Mouse (Mus musculus): ENCODE measurements around the gene Arpc5l. TPM values are rescaled to one million over a fixed set of nuclear protein-coding genes. Genes with fewer than 3 reads are reported as not detected.

The Arpc5l gene
- polyA plus RNA-seq, 2 experiments: 61.7 to 116 TPM

DNA sequence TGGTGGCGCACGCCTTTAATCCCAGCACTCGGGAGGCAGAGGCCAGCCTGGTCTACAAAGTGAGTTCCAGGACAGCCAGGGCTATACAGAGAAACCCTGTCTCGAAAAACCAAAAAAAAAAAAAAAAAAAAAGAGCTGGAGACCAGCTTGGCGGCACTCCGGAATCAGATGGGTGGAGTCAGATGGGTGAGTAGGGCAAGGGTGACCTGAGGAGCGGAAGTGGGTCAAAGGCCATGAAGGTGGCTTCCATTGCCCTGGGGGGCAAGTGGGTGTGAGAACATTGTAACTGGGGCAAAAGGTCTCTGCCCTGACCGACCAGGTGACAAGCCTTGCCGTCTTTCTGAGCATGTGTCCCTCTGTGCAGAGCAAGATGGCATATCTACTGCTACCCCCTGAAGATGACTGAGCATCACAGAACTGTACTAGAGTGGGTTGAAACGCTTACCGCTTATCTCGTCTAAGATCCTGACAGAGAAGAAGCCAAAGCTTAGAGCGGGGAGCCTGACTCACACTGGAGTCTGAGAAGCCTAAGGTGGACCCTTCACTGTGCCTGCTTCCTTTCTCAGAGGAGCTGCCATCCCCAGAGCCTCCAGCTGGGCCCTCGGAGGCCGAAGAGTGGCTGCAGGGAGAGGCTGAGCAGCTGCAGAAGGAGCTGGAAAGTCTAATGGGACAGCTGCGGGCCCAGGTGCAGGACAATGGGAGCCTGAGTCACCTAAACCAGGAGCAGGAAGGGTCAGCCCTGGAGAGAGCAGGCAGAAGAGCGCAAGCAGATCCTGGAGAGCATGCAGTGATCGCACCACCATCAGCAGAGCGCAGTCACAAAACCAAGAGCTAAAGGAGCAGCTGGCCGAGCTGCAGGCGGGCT, 29.0 kb upstream of the Arpc5l start:
- 79% methylated on average over 21 of the region's 21 CpGs for WGBS
- ATAC-seq (ENCODE audit: low FRiP score, low read depth): no peak

GRCm38 (mm10) chr2:38977837-38978236, 27.3 kb upstream of the Arpc5l start:
- no peaks in the 10 kb centered on the region for H3K4me1 ChIP-seq (ENCODE audit: control insufficient read depth, insufficient read depth, low read length)
- TF ChIP-seq POLR2A (IDR thresholded peaks at IDR 0.05; ENCODE audit: borderline replicate concordance, extremely low read depth, insufficient read depth, insufficient read length): no peak
- no peak overlapping the region for H3K4me3 ChIP-seq (replicated peaks; ENCODE audit: low read length)
- H3K4me2 ChIP-seq (replicated peaks; ENCODE audit: low read depth, low read length, severe bottlenecking): no peak overlapping the region
- no peaks in the 10 kb centered on the region for H3K27me3 ChIP-seq (ENCODE audit: control insufficient read depth, insufficient read depth, low read length)
- no peaks in the 10 kb centered on the region for H3K36me3 ChIP-seq (ENCODE audit: control insufficient read depth, insufficient read depth, low read length)
- H3K27ac ChIP-seq (replicated peaks; ENCODE audit: low read depth, low read length): no peak overlapping the region
- ATAC-seq (ENCODE audit: low FRiP score, low read depth) (no peak), DNase-seq (ENCODE audit: low spot score) (no peak)
- no peaks in the 10 kb centered on the region for H3K9me3 ChIP-seq (ENCODE audit: control insufficient read depth, low read length)
- no peak overlapping the region for H3K9ac ChIP-seq (ENCODE audit: low read depth, low read length, severe bottlenecking)
- WGBS: 64% methylated on average over 4 of the region's 4 CpGs

More for the DNA sequence above, 29.0 kb upstream of the Arpc5l start:
- H3K36me3 ChIP-seq (ENCODE audit: control insufficient read depth, insufficient read depth, low read length): no peaks in the 10 kb centered on the region
- no peak for TF ChIP-seq POLR2A (IDR thresholded peaks at IDR 0.05; ENCODE audit: borderline replicate concordance, extremely low read depth, insufficient read depth, insufficient read length)
- no peak overlapping the region for H3K4me2 ChIP-seq (replicated peaks; ENCODE audit: low read depth, low read length, severe bottlenecking)
- H3K4me3 ChIP-seq (replicated peaks; ENCODE audit: low read length): no peak overlapping the region
- DNase-seq (ENCODE audit: low spot score): no peak
- H3K27ac ChIP-seq (replicated peaks; ENCODE audit: low read depth, low read length): no peak overlapping the region
- no peaks in the 10 kb centered on the region for H3K4me1 ChIP-seq (ENCODE audit: control insufficient read depth, insufficient read depth, low read length)
- H3K27me3 ChIP-seq (ENCODE audit: control insufficient read depth, insufficient read depth, low read length): no peaks in the 10 kb centered on the region
- H3K9me3 ChIP-seq (ENCODE audit: control insufficient read depth, low read length): no peaks in the 10 kb centered on the region
- no peak overlapping the region for H3K9ac ChIP-seq (ENCODE audit: low read depth, low read length, severe bottlenecking)

- H3K4me3 ChIP-seq (replicated peaks; ENCODE audit: low read length): no peak overlapping the region
- 98% methylated on average over 2 of the region's 2 CpGs for WGBS
- H3K27me3 ChIP-seq (ENCODE audit: control insufficient read depth, insufficient read depth, low read length): no peaks in the 10 kb centered on the region
- H3K9ac ChIP-seq (ENCODE audit: low read depth, low read length, severe bottlenecking): no peak overlapping the region
- ATAC-seq (ENCODE audit: low FRiP score, low read depth): no peak
- DNase-seq (ENCODE audit: low spot score): no peak
- H3K36me3 ChIP-seq (ENCODE audit: control insufficient read depth, insufficient read depth, low read length): no peaks in the 10 kb centered on the region
- no peaks in the 10 kb centered on the region for H3K9me3 ChIP-seq (ENCODE audit: control insufficient read depth, low read length)
- no peak overlapping the region for H3K4me2 ChIP-seq (replicated peaks; ENCODE audit: low read depth, low read length, severe bottlenecking)
- H3K27ac ChIP-seq (replicated peaks; ENCODE audit: low read depth, low read length): no peak overlapping the region
- no peak for TF ChIP-seq POLR2A (IDR thresholded peaks at IDR 0.05; ENCODE audit: borderline replicate concordance, extremely low read depth, insufficient read depth, insufficient read length)
- no peaks in the 10 kb centered on the region for H3K4me1 ChIP-seq (ENCODE audit: control insufficient read depth, insufficient read depth, low read length)
These were observed 21.7 kb upstream of the Arpc5l start for GRCm38 (mm10) chr2:38983456-38983855.

- Histone ChIP-seq H3K4me3 (replicated peaks; ENCODE audit: low read length) (no peak overlapping the region), H3K4me1 (ENCODE audit: control insufficient read depth, insufficient read depth, low read length) (no peaks in the 10 kb centered on the region), H3K27ac (replicated peaks; ENCODE audit: low read depth, low read length) (no peak overlapping the region), H3K9me3 (ENCODE audit: control insufficient read depth, low read length) (no peaks in the 10 kb centered on the region), H3K9ac (ENCODE audit: low read depth, low read length, severe bottlenecking) (no peak overlapping the region), H3K36me3 (ENCODE audit: control insufficient read depth, insufficient read depth, low read length) (no peaks in the 10 kb centered on the region), H3K27me3 (ENCODE audit: control insufficient read depth, insufficient read depth, low read length) (no peaks in the 10 kb centered on the region), H3K4me2 (replicated peaks; ENCODE audit: low read depth, low read length, severe bottlenecking) (no peak overlapping the region)
- TF ChIP-seq POLR2A (IDR thresholded peaks at IDR 0.05; ENCODE audit: borderline replicate concordance, extremely low read depth, insufficient read depth, insufficient read length): no peak
- DNase-seq (ENCODE audit: low spot score): no peak
- no peak for ATAC-seq (ENCODE audit: low FRiP score, low read depth)
- 78% methylated on average over 3 of the region's 3 CpGs for WGBS
These were observed 18.6 kb upstream of the Arpc5l start for GRCm38 (mm10) chr2:38986580-38986979.

DNA sequence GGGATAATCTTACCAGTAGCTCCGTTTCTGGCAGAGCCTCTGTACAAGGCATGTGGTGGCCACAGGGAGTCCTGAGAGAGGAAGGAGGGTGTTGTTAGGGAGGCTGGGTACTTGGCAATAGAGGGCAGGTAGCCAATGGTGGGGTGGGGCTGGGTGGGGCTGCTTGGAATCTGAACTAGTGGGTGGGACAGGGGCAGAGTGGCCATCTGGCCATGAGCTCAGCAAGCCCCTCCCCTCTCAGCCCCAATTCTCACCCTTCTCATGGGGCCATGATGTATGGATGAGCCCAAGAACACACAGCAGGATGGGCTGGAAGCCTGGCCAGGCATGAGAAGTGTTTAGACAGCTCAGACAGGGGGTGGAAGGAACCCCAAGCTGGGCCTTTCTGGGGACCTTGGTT, 17.8 kb upstream of the Arpc5l start:
- ATAC-seq (ENCODE audit: low FRiP score, low read depth) (no peak), DNase-seq (ENCODE audit: low spot score) (no peak)
- no peaks in the 10 kb centered on the region for H3K36me3 ChIP-seq (ENCODE audit: control insufficient read depth, insufficient read depth, low read length)
- 47% methylated on average over 1 of the region's 1 CpGs for WGBS
- no peak overlapping the region for H3K4me2 ChIP-seq (replicated peaks; ENCODE audit: low read depth, low read length, severe bottlenecking)
- no peaks in the 10 kb centered on the region for H3K4me1 ChIP-seq (ENCODE audit: control insufficient read depth, insufficient read depth, low read length)
- H3K27me3 ChIP-seq (ENCODE audit: control insufficient read depth, insufficient read depth, low read length): no peaks in the 10 kb centered on the region
- H3K27ac ChIP-seq (replicated peaks; ENCODE audit: low read depth, low read length): no peak overlapping the region
- H3K9me3 ChIP-seq (ENCODE audit: control insufficient read depth, low read length): no peaks in the 10 kb centered on the region
- H3K9ac ChIP-seq (ENCODE audit: low read depth, low read length, severe bottlenecking): no peak overlapping the region
- no peak overlapping the region for H3K4me3 ChIP-seq (replicated peaks; ENCODE audit: low read length)
- no peak for TF ChIP-seq POLR2A (IDR thresholded peaks at IDR 0.05; ENCODE audit: borderline replicate concordance, extremely low read depth, insufficient read depth, insufficient read length)

All from limb, embryonic 14.5 days (tissue).